Mouse (Mus musculus): ENCODE measurements around the gene Nphp1.
A peak's percentile ranks its signal among the peaks of the same experiment; 100 is the strongest.

The Nphp1 gene

GRCm38 (mm10) chr2:127788440-127789116, at the start of gene Nphp1:
Nphp1 (minus strand) TSS chr2:127788897.
- peak; percentile 88 for DNase-seq

GRCm38 (mm10) chr2:127832833-127833190, 44.1 kb upstream of the Nphp1 start:
- DNase-seq = peak; percentile 43

- DNase-seq = no peak
Measured at GRCm38 (mm10) chr2:127832103-127832832, 43.6 kb upstream of the Nphp1 start.

DNA sequence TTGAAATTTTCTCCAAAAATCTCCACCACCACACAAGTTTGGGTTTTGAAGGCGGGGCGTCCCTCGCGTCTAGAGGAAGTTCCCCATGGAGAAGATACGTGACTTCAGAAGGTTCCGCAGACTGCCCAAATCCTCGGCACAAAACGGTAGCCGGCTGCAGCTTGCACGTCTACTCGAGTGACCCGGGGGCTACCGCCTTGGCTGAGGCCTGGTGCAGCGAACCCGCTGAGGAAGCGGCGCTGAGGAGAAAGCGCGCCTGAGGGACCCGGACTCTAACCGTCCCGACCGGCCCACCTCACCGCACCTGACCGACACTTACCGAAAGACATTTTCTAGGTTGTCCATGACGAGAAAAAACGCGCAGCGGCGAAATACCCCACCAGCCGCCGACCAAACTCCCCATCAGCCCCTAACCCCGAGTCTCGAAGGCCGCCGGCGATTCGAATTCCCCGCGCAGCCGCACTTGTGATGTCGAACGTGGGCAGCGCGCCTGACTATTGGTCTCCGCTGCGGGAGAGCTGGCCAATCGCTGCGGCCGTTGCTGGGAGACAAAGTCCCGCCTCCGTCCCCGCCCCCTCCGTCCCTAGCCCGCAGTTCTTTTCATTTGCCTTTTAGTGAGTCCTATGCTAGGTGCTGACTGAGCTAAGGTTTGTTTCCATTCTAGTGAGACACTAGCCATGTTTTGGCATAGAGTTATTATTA, 42.9 kb upstream of the Nphp1 start, which contains the start of gene Bub1:
Gene Bub1 (minus strand): TSS at position 465 of the 702 bp plus-strand sequence.
- peak; percentile 95 for DNase-seq

- DNase-seq = peak; percentile 84
Measured at GRCm38 (mm10) chr2:127791919-127792603, 3.4 kb upstream of the Nphp1 start, which contains the start of gene Mtln. Mtln (minus strand) TSS chr2:127792488.

DNA sequence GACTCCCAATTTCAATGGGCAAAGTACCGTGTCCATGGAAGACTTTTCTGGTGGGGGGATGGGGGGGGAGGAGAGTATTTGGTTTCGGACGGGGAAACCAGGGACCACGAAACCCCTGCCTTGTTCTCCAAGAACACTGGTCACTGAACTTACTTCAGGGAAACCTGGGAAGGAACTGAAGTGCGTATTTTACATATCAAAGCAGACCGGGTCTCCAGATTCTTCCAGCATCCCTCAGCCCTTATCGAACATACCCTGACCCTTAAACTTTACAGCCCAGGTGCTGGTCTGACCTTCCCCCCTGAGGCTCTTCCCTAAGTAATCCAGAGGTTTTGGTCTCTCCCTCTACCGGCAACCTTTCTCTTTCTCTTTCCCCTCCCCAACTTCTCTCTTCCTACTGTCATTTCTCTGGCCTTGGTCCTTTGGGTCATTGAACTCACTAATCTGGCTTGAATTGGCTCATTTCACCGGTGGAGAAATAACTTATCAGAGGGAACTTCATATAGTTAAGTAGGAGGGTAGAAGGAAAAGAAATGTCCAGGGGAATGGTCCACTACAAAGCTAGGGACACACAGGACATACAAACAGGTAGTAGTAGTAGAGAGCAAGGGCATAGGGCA, 1.1 kb upstream of the Nphp1 start:
- no peak for DNase-seq

GRCm38 (mm10) chr2:127789138-127789537, 441 bp upstream of the Nphp1 start:
- DNase-seq = no peak

DNA sequence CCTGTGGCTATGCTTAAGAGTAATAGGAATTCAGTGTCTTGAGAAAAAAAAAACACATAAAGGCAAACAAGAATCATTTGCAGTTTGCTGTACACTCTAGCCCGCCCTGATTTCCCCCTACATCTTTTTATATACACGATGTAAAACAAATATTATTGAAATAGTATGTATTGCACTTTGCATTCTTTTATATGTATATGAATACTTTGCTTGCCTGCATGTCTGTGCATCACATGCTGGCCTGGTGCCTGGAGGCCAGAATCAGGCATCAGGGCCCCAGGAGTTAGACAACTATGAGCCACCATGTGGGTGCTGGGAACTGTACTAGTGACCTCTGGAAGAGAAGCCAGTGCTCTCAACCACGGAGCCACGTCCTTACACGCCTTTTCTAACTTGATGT, 1.5 kb downstream of the Nphp1 start:
- no peak for DNase-seq

DNA sequence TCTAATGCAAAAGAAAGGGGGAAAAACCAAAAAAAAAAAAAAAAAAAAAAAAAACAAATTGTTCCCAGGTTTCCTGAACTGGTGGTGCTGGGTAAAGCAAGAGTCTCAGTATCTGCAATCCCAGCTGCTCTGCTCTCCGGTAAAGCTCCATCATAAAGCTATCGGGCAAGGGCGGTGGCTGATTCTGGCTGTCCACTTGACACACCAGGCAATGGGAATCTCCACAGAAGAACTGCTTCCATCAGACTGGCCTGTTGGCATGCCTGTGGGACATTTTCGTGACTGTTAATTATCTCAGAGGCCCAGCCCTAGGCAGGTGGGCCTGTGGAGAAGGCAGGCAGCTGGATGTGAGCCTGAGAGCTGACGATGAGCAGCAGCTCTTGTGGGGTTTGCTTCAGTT, 10.2 kb downstream of the Nphp1 start:
- no peak for DNase-seq

GRCm38 (mm10) chr2:127775013-127775412, 13.7 kb downstream of the Nphp1 start:
- no peak for DNase-seq

DNA sequence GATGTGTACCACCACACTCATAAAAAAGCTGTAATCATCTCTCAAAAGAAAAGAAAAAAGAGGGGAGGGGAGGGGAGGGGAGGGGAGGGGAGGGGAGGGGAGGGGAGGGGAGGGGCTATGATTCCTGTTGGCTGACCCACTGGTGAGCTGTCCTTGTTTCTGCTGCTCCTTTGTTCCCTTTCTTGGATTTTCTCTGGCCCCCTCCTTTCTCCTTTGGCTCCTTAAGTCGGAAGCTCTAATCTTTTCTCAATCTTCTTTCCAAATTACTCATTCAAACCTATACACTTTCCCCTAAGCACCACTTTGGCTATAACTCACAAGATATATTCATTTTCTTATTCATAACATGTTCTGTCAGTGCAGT, 14.1 kb downstream of the Nphp1 start:
- DNase-seq = no peak

DNA sequence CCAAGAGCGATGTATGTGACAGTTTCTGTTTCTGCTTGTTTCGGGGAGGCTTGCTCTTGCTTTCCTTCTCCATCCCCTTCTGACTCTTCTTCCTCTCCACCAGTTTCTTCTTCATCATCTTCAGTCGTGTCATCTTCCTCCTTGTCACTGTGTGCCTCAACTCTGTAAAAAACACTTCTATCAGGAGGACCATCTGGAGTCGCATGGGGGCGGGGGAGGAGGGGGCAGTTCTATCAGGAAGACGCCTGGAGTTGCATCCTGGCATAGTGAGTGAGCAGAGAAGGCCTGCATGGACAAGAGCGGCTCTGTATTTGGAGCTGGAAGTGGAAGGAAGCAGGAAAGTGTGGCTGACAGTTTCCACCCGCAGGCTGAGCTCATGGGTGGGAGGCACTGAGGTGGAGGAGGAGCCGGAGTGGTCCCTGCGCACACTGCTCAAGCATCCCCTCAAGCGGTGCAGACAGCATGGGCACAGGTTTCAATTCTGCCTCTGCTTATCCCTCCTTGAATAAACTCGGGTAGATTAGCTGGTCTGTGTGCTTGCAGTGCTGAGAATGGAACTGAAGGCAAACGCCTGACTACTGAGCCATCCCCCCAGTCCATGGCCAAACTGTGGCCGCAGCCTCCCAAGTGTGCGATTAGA, 14.6 kb downstream of the Nphp1 start:
- no peak for DNase-seq

GRCm38 (mm10) chr2:127761587-127761986, 27.1 kb downstream of the Nphp1 start:
- no peak for DNase-seq

DNA sequence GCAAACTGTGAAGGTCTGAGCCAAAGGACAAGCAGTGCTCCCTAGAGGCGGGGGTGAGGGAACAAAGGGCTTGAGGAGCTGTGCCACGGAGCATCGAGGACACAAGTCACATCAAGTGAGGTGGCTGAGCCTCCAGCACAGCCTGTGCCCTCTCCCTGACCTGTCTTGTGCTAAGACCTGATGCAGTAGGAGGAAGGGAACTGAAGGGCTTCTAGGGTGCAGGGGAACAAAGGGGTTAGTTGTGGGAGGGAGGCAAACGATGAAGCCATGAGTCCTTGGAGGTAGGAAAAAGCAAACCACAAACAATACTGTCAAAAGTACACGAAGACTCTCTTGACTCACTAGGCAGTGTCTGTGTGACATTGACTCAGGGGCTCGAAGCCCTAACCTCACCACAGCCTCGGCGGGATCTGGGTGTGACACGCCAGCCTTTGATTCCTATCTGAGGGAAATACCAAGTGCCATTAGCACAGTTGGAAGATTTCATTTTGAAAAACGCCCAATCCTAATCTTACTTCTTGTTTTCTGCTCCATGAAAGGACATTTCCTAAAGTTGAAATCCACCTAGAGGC, 28.2 kb downstream of the Nphp1 start:
- DNase-seq = no peak

DNA sequence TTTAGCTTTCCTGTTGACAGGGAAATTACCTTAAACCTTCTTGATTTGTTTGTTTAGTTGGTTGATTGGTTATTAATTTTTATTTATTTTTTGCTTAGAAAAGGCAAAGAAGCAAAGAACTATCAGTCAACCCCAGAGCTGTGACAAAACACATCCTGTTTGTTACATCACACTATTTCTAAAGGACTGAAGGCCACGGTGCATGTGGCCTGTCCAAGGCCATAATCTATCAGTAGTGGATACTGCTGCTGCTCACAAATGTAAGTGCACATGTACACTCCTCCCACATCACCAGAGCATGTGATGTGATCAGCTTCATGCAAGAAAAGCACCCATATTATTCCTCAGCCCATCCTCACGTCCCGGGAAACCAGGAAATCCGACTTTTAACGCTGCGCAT, 28.7 kb downstream of the Nphp1 start:
- DNase-seq = no peak

- DNase-seq = no peak
Measured at GRCm38 (mm10) chr2:127759157-127759880, 29.4 kb downstream of the Nphp1 start.

DNA sequence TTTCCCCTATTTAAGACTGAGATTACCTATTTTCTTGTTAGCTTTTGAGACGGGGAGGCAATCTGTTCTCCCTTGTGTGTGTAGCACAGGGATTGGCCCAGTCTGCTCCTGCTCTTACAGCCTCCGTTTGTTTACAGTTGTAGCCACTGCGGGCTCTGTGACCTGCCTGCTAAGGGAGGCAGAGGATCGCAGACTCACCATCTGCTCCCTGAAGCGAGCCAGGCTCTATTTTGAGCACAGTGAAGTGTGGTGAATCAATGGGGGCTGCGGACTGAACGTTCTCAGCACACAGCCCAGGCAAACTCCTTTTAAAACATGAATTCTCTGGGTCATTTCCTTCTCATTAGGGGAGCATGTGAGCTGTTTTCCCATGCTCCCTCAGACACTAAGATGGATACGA, 31.5 kb downstream of the Nphp1 start:
- no peak for DNase-seq

DNA sequence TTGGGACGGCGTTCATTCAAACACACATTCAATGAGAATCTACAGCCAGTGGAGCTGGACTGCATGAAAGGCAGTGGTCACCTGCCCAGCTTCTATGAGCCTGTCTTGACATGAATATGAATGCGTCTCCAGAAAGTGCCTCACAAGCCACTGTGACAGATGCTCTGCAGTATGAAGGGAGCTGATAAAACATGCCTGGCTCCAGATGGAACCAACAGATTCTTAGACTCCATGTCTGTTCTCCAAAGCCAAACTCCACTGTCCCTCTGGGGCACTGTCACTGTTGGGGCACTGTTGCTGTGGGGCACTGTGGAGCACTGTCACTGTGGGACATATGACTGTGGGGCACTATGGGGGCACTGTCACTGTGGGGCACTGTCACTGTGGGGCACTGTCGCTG, 34.6 kb downstream of the Nphp1 start:
- DNase-seq = no peak

- DNase-seq = no peak
Measured at GRCm38 (mm10) chr2:127751849-127752610, 36.7 kb downstream of the Nphp1 start.

- DNase-seq = no peak
Measured at GRCm38 (mm10) chr2:127749376-127749775, 39.3 kb downstream of the Nphp1 start.

All from thymus, postnatal 14 days (tissue).